13 mouse cellular contexts compared by ENCODE assay signal in genomic region chr5:21383392-21384251, GRCm38 (mm10). TPM values are rescaled to one million over a fixed set of nuclear protein-coding genes. Genes with fewer than 3 reads are reported as not detected.
DNase-seq lines count a peak whose midpoint lies in the region; ATAC-seq and TF ChIP-seq lines count a peak whose summit lies in the region.
"Had no signal": no experiment of that assay in that cellular context is flagged by ENCODE, and none has a peak within 500 bp of the region (broad histone marks: within the 10 kb centered on the region; RNA-seq: fewer than 3 reads in every experiment).

No protein-coding gene starts in this region.

- H3K4me3 ChIP-seq in layer of hippocampus, adult 2 months, result no peak overlapping the region
- H3K4me3 ChIP-seq: limb, embryonic 15.5 days; midbrain, embryonic 13.5 days had no signal

- TF ChIP-seq CTCF in layer of hippocampus, adult 2 months (conservative IDR thresholded peaks at IDR 0.05), result no peak

- no peak overlapping the region for H3K27ac ChIP-seq in layer of hippocampus, adult 2 months
- H3K27ac ChIP-seq: limb, embryonic 15.5 days; midbrain, embryonic 13.5 days had no signal

- peak; percentile 11 for DNase-seq in embryo, embryonic 10.5 days (ENCODE audit: low spot score)
- no peak for DNase-seq in embryo, embryonic 9.5 days (ENCODE audit: extremely low spot score)
- peak; percentile 13 for DNase-seq in right cerebral cortex, adult 18-20 months
- no peak for DNase-seq in right cerebral cortex, postnatal 25 days
- DNase-seq in layer of hippocampus, adult 2 months (ENCODE audit: low spot score in 2 of 2), result peak; percentile 11 to 26
- DNase-seq in cerebellum, postnatal 10 days, result no peak
- DNase-seq in retina, postnatal 1 day, result no peak
- DNase-seq: cerebellum, adult 18-20 months; thymus, postnatal 36 days had no signal

- no peak for ATAC-seq in cerebellum, adult (ENCODE audit: insufficient number of reproducible peaks, low FRiP score, low TSS enrichment)
- ATAC-seq: midbrain, embryonic 13.5 days had no signal

RNA-seq across cellular contexts. Expression of gene Fgl2, which starts 11.2 kb away (rescaled TPM):
- total RNA-seq in layer of hippocampus, adult 2 months (2021), result 1 to 10 TPM; 1.6 to 2.0 TPM

RNA-seq across cellular contexts. Expression of gene Ccdc146, which starts 40.9 kb away (rescaled TPM):
- total RNA-seq in layer of hippocampus, adult 2 months (2021), result under 1 TPM; 0.20 to 0.28 TPM
- total RNA-seq: hematopoietic stem cell, adult 5-6 weeks had no signal

RNA-seq across cellular contexts. Expression of gene Fam185a, which starts 41.1 kb away (rescaled TPM):
- total RNA-seq in layer of hippocampus, adult 2 months (2021), result 10 to 100 TPM; 12.1 to 13.2 TPM

Comparison
In these comparisons a context has a peak if more than half of its experiments do, and no peak if none do; other contexts are left out.
1. DNase-seq: peak in embryo, embryonic 10.5 days (single experiment), right cerebral cortex, adult 18-20 months (single experiment) and layer of hippocampus, adult 2 months (2 of 2); none in embryo, embryonic 9.5 days (single experiment), right cerebral cortex, postnatal 25 days (single experiment), cerebellum, postnatal 10 days (0 of 2) and retina, postnatal 1 day (single experiment).